Mouse (Mus musculus): Measurements from ENCODE around the gene Colq.

DNA sequence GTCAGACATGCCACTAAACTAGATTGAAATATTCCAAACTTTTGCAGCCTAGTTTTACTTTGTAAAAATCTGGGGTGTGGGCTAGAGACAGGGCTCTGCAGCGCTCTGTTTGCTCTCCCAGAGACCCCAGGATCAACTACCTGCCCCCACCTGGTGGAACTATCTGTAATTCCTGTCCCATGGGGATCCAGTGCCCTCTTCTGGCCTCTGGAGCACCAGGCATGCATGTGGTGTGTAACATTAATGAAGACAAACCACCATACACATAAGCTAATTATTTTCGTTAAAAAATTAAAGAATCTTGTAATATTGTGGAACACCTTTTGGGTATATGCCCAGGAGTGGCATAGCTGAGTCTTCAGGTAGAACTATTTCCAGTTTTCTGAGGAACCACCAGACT lies 117.8 kb downstream of the Colq start:
- no peak for TF ChIP-seq POLR2A (IDR thresholded peaks at IDR 0.05; ENCODE audit: insufficient read length, low read depth)
- no peak for TF ChIP-seq MAX (IDR thresholded peaks at IDR 0.05; ENCODE audit: low read depth)
- TF ChIP-seq REST (IDR thresholded peaks at IDR 0.05; ENCODE audit: insufficient read depth, insufficient read length) = no peak
- TF ChIP-seq MYOG (IDR thresholded peaks at IDR 0.05; ENCODE audit: control insufficient read depth in 1 of 3, insufficient read depth in 1 of 3, insufficient read length in 2 of 3, low read depth in 2 of 3) = no peak
- no peak for TF ChIP-seq POLR2AphosphoS2 (IDR thresholded peaks at IDR 0.05; ENCODE audit: insufficient read length, low read depth)
- no peak for TF ChIP-seq CEBPB (IDR thresholded peaks at IDR 0.05; ENCODE audit: insufficient read depth, poor library complexity, severe bottlenecking)
- TF ChIP-seq USF1 (IDR thresholded peaks at IDR 0.05; ENCODE audit: low read depth) = no peak
- TF ChIP-seq MYOD1 (IDR thresholded peaks at IDR 0.05; ENCODE audit: control insufficient read depth in 1 of 3, insufficient read length in 2 of 3, low read depth in 2 of 3) = no peak
- TF ChIP-seq TCF3 (IDR thresholded peaks at IDR 0.05; ENCODE audit: insufficient read length, low read depth) = no peak

All from myocyte (in vitro differentiated cells).